Mouse (Mus musculus) liver, adult (tissue): Measurements from ENCODE around the gene Ociad2.

Experiments
- GATA4 ChIP-seq: IDR thresholded peaks from 2 replicates; pipeline ENCODE4 v1.6.1; 2014; ENCODE audit warnings: mild to moderate bottlenecking, low read length; ENCODE audit not compliant: insufficient replicate concordance

Gene Ociad2

GRCm38 (mm10) chr5:73337961-73338831 lies 2.6 kb downstream of the Ociad2 start:
- TF ChIP-seq GATA4: no peak

GRCm38 (mm10) chr5:73336448-73336847 lies 4.4 kb downstream of the Ociad2 start:
- TF ChIP-seq GATA4: no peak

DNA sequence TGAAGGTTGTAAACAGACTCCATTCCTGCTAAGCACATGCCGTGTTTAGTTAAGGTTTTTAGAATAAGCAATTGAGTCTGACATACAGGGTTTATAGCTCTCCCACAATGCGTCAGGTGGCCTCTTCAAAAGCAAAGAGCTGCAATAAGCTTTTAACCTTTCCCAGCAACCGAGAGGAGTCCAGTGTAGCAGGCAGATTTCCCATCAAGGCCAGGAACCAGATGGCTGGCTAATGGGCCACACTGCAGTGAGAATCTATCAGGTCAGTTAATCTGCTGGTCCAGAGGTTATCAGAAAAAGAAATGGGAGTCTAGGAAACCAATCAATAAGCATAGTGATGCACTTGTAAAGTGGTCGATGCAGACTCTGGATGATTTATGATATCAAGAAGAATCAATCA lies 9.8 kb downstream of the Ociad2 start:
- TF ChIP-seq GATA4: no peak

GRCm38 (mm10) chr5:73324526-73325170 lies 16.2 kb downstream of the Ociad2 start:
- no peak for TF ChIP-seq GATA4

DNA sequence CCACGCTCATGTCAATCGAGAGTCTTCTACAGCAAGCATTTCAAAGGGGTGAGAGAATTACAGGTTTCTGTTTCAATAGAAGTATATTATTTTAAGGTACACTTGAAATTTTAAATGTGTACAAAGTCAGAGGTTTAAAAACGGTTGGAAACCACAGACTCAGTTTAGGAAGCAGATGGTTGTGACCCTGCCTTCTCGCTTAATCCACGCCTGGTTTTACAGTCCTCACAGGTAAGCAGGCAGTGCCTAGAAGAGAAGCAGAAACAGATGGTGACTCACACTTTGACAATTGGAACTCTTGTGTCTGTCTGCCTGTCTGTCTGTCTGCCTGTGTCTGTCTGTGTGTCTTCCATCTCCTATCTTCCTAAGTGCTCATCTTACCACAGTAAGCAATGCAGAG lies 17.2 kb downstream of the Ociad2 start:
- TF ChIP-seq GATA4: no peak

- no peak for TF ChIP-seq GATA4
Measured at GRCm38 (mm10) chr5:73319306-73319705, 21.5 kb downstream of the Ociad2 start.

- TF ChIP-seq GATA4: no peak
Measured at GRCm38 (mm10) chr5:73314654-73315053, 26.2 kb downstream of the Ociad2 start.

- TF ChIP-seq GATA4: no peak
Measured at GRCm38 (mm10) chr5:73313591-73313990, 27.2 kb downstream of the Ociad2 start.

DNA sequence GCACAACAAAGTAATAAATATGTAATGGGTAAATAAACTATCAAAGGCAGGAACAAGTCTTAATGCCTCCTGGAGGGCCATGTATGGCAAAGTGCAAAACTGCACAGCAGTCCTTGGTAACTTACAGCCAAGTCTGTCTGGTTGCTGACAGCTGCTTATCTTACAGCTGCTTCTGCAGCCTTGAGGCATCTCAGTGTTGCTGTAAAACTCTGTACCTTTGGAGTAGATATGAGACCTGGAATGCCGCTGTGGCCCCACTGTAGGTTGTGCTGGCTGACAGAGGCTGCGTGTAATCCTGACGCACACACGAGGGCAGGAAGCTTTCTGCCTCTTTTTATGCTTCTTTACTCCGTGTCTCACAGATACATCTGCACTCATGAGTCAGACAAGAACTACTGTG lies 29.4 kb downstream of the Ociad2 start:
- TF ChIP-seq GATA4: no peak

DNA sequence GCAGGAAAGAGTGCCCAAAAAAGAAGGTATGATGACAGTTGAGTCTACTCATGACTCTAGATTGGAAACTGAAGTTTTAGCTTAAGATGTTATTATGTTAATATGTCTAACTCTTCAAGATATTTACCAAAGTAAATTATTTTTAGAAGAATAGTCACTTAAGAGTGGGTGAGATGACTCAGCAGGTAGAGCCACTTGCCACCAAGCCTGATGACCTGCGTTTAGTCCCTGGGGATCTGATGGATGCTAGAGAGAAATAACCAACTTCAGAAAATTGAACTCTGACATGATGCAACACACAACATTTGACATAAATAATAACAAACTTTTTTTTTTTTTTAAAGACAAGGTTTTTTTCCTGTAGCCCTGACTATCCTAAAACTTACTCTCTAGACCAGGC lies 30.4 kb downstream of the Ociad2 start:
- TF ChIP-seq GATA4: no peak

GRCm38 (mm10) chr5:73309496-73309895 lies 31.3 kb downstream of the Ociad2 start:
- TF ChIP-seq GATA4: no peak

DNA sequence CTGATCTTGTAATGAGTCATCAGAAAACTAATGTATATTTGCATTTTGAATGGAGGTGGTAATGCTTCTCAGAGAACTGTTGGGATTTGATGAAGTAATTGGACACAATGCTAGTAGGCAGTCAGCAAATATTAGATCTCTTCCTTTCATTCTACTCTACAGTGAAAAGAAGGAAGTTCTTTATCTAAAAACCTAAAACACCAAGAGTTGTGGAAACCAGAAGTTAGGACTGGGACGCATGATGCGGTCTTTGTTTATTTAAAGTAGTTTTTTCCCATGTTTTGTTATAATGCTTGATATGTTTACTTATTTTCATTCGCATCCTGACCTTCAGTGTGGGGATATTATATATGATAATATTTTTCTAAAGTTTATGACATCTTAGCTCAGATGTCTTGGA lies 33.5 kb downstream of the Ociad2 start:
- TF ChIP-seq GATA4: no peak

GRCm38 (mm10) chr5:73306486-73306885 lies 34.3 kb downstream of the Ociad2 start:
- no peak for TF ChIP-seq GATA4

- TF ChIP-seq GATA4: no peak
Measured at GRCm38 (mm10) chr5:73304507-73304906, 36.3 kb downstream of the Ociad2 start.

- TF ChIP-seq GATA4: no peak
Measured at GRCm38 (mm10) chr5:73301601-73302307, 39.1 kb downstream of the Ociad2 start.

- no peak for TF ChIP-seq GATA4
Measured at GRCm38 (mm10) chr5:73295916-73296315, 44.9 kb downstream of the Ociad2 start.

DNA sequence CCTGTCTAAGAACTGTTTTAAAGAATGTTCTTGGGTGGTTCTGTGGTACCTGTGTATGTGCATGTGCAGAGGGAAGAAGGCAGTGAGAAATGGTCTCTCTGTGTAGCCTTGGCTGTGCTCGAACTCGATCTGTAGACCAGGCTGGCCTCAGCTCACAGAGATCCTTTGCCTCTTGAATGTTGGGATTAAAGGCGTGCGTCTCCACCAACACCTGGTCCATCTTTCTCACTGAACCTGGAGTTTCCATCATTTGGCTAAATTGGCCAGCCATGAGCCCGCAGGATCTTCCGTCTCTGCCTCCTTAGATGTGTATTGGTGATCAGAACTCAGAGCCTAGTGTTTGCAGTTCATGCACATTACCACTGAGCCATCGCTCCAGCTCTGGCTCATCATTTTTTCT lies 45.8 kb downstream of the Ociad2 start:
- no peak for TF ChIP-seq GATA4

DNA sequence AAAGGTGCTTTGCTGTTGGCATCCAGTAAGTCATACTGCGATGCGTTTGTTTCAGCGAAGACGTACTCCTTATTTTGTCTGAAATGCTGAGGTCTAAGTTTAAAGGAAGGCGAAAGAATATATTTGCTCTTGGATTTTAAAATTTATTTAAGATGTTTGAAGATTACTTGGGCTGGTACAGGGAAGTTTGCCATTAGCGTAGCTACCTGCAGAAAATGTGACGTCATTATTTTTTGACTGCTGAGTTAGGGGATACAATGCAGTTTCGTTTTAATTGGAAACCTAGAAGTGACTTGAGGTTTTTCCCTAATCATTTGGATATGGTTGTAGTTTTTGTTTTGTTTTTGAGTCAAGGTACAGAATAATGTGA lies 47.4 kb downstream of the Ociad2 start:
- TF ChIP-seq GATA4: no peak
